Mouse (Mus musculus): Measurements from ENCODE around the gene Otoa.

GRCm38 (mm10) chr7:121082949-121083513 lies 1.6 kb downstream of the Otoa start:
- TF ChIP-seq CTCF (IDR thresholded peaks at IDR 0.05; ENCODE audit: borderline replicate concordance, extremely low read depth, insufficient read depth, insufficient read length) (no peak), POLR2A (IDR thresholded peaks at IDR 0.05; ENCODE audit: borderline replicate concordance, extremely low read depth, insufficient read depth, insufficient read length, poor library complexity, severe bottlenecking) (no peak)
